Mouse (Mus musculus) midbrain, embryonic 14.5 days (tissue): ENCODE measurements around the gene 9130213A22Rik. TPM values are rescaled to one million over a fixed set of nuclear protein-coding genes. Genes with fewer than 3 reads are reported as not detected.

Experiments used
- ATAC-seq: fragments of 200-750 bp; cut with Nextera tagmentation; 2 replicates; pipeline ENCODE4 v1.8.0; 2017; ENCODE audit warnings: moderate number of reproducible peaks, moderate library complexity; ENCODE audit not compliant: low FRiP score, low TSS enrichment
- DNase-seq: peaks from one replicate; pipeline ENCODE4 v3.0.0-alpha.2; 2015
- H3K27ac ChIP-seq: fragments of 300-500 bp; sonication (generic); replicated peaks from 2 replicates; pipeline ENCODE4 v1.5.1; 2014; ENCODE audit warnings: mild to moderate bottlenecking, low read depth, low read length, moderate library complexity
- H3K27me3 ChIP-seq: fragments of 300-500 bp; sonication (generic); 2 replicates; pipeline ENCODE4 v1.6.1; 2014; ENCODE audit warnings: low read length, control low read depth, mixed read lengths; ENCODE audit not compliant: control insufficient read depth, insufficient read depth
- H3K36me3 ChIP-seq: fragments of 300-500 bp; sonication (generic); 2 replicates; pipeline ENCODE4 v1.6.1; 2014; ENCODE audit warnings: low read length, control low read depth; ENCODE audit not compliant: control insufficient read depth, insufficient read depth
- H3K4me1 ChIP-seq: fragments of 300-500 bp; sonication (generic); 2 replicates; pipeline ENCODE4 v1.6.1; 2014; ENCODE audit warnings: mild to moderate bottlenecking, antibody characterized with exemption, low read length, control low read depth; ENCODE audit not compliant: control insufficient read depth, insufficient read depth
- H3K4me2 ChIP-seq: fragments of 300-500 bp; sonication (generic); 2 replicates; pipeline ENCODE4 v1.6.1; 2014; ENCODE audit warnings: mild to moderate bottlenecking, low read length, moderate library complexity
- H3K4me3 ChIP-seq: fragments of 300-500 bp; sonication (generic); replicated peaks from 2 replicates; pipeline ENCODE4 v1.5.1; 2014; ENCODE audit warnings: low read depth, low read length
- H3K9ac ChIP-seq: fragments of 300-500 bp; sonication (generic); replicated peaks from 2 replicates; pipeline ENCODE4 v1.6.1; 2014; ENCODE audit warnings: mild to moderate bottlenecking, low read length, moderate library complexity
- H3K9me3 ChIP-seq: fragments of 300-500 bp; sonication (generic); 2 replicates; pipeline ENCODE4 v1.6.1; 2016; ENCODE audit warnings: low read length, control low read depth, mixed read lengths; ENCODE audit not compliant: control insufficient read depth
- WGBS: fragments of 180-500 bp; shearing (Covaris S2); extraction: QIAGEN DNeasy Blood & Tissue Kit; methylation state at CpG from one replicate; pipeline ENCODE4 v1.1.7; 2014; 5-methylcytosine and 5-hydroxymethylcytosine counted together
- polyA plus RNA-seq: library from polyadenylated mRNA; unstranded; fragments of >200 nt; fragmentation: Nextera tagmentation; extraction: Ambion mirVana; gene quantifications from 2 replicates; pipeline ENCODE4 v1.2.1, GENCODE M21; 2014

Gene 9130213A22Rik
- polyA plus RNA-seq, 1 experiment from 2014 or later: 0.22 TPM

GRCm38 (mm10) chr11:69121001-69121740, 1.2 kb downstream of the 9130213A22Rik start:
- peak; percentile 56 for DNase-seq
- Histone ChIP-seq H3K4me2 (peak overlapping the region; percentile 74), H3K9ac (peak overlapping the region; percentile 67; the same call in 1 of the 2 replicates), H3K27me3 (peaks cover 4% of the 10 kb centered on the region; the same call in 1 of the 2 replicates), H3K9me3 (no peaks in the 10 kb centered on the region), H3K4me1 (peaks cover 29% of the 10 kb centered on the region), H3K27ac (no peak overlapping the region), H3K36me3 (no peaks in the 10 kb centered on the region), H3K4me3 (peak overlapping the region; percentile 69)
- no peak for ATAC-seq
- WGBS: under 1% methylated on average over 33 of the region's 33 CpGs

- ATAC-seq (no peak), DNase-seq (peak; percentile 38)
- 2% methylated on average over 27 of the region's 27 CpGs for WGBS
- peak within 1 kb of the TSS; percentile 69 for H3K4me3 ChIP-seq
- H3K36me3 ChIP-seq: no peaks in the 10 kb centered on the region
- peak within 1 kb of the TSS; percentile 82 for H3K4me2 ChIP-seq
- H3K9ac ChIP-seq: peak within 1 kb of the TSS; percentile 67; the same call in 1 of the 2 replicates
- peaks cover 4% of the 10 kb centered on the region; the same call in 1 of the 2 replicates for H3K27me3 ChIP-seq
- H3K27ac ChIP-seq: no peak within 1 kb of the TSS
- peaks cover 27% of the 10 kb centered on the region for H3K4me1 ChIP-seq
- no peaks in the 10 kb centered on the region for H3K9me3 ChIP-seq
Measured at GRCm38 (mm10) chr11:69120221-69121000, 2.0 kb downstream of the 9130213A22Rik start, which contains the start of gene Hes7. Gene Hes7 (plus strand): TSS chr11:69120404.

- no peak overlapping the region for H3K27ac ChIP-seq
- no peak for DNase-seq
Measured at GRCm38 (mm10) chr11:69119446-69120155, 2.8 kb downstream of the 9130213A22Rik start.

GRCm38 (mm10) chr11:69118765-69119164, 3.6 kb downstream of the 9130213A22Rik start:
- Histone ChIP-seq H3K36me3 (no peaks in the 10 kb centered on the region), H3K4me2 (peak overlapping the region; percentile 82), H3K9ac (no peak overlapping the region), H3K27me3 (peaks cover 8% of the 10 kb centered on the region; the same call in 1 of the 2 replicates), H3K9me3 (no peaks in the 10 kb centered on the region), H3K4me3 (peak overlapping the region; percentile 67), H3K4me1 (peaks cover 27% of the 10 kb centered on the region), H3K27ac (no peak overlapping the region)
- WGBS: 1% methylated on average over 15 of the region's 15 CpGs
- DNase-seq: peak; percentile 94
- 0 out of 2 replicates have a peak, but pooled peaks have one; percentile 12 for ATAC-seq

More at GRCm38 (mm10) chr11:69119446-69120155, 2.8 kb downstream of the 9130213A22Rik start:
- WGBS: 27% methylated on average over 14 of the region's 14 CpGs
- no peak overlapping the region for H3K9ac ChIP-seq
- H3K9me3 ChIP-seq: no peaks in the 10 kb centered on the region
- peak overlapping the region; percentile 67; the same call in 1 of the 2 replicates for H3K4me3 ChIP-seq
- no peaks in the 10 kb centered on the region for H3K36me3 ChIP-seq
- H3K4me1 ChIP-seq: peaks cover 27% of the 10 kb centered on the region
- peaks cover 8% of the 10 kb centered on the region; the same call in 1 of the 2 replicates for H3K27me3 ChIP-seq
- peak overlapping the region; percentile 82 for H3K4me2 ChIP-seq
- ATAC-seq: no peak

GRCm38 (mm10) chr11:69117737-69118695, 4.4 kb downstream of the 9130213A22Rik start:
- WGBS: under 1% methylated on average over 45 of the region's 45 CpGs
- Histone ChIP-seq H3K27ac (peak overlapping the region; percentile 37), H3K36me3 (no peaks in the 10 kb centered on the region), H3K9ac (peak overlapping the region; percentile 73), H3K4me1 (peaks cover 27% of the 10 kb centered on the region), H3K9me3 (no peaks in the 10 kb centered on the region), H3K27me3 (peaks cover 8% of the 10 kb centered on the region; the same call in 1 of the 2 replicates), H3K4me2 (peak overlapping the region; percentile 82), H3K4me3 (peak overlapping the region; percentile 67)
- DNase-seq (peak; percentile 69), ATAC-seq (no peak)

GRCm38 (mm10) chr11:69116843-69117242, 5.5 kb downstream of the 9130213A22Rik start:
- Histone ChIP-seq H3K4me2 (peak overlapping the region; percentile 82), H3K9me3 (no peaks in the 10 kb centered on the region), H3K4me1 (peaks cover 26% of the 10 kb centered on the region), H3K9ac (no peak overlapping the region), H3K4me3 (peak overlapping the region; percentile 67; the same call in 1 of the 2 replicates), H3K27ac (no peak overlapping the region), H3K36me3 (no peaks in the 10 kb centered on the region), H3K27me3 (peaks cover 8% of the 10 kb centered on the region; the same call in 1 of the 2 replicates)
- DNase-seq (no peak), ATAC-seq (no peak)
- WGBS: 61% methylated on average over 5 of the region's 5 CpGs

- 0 out of 2 replicates have a peak, but pooled peaks cover 4% of the 10 kb centered on the region for H3K27me3 ChIP-seq
- DNase-seq: no peak
Measured at GRCm38 (mm10) chr11:69114621-69115020, 7.8 kb downstream of the 9130213A22Rik start.

More at GRCm38 (mm10) chr11:69114621-69115020, 7.8 kb downstream of the 9130213A22Rik start:
- Histone ChIP-seq H3K36me3 (peaks cover under 1% of the 10 kb centered on the region; the same call in 1 of the 2 replicates), H3K27ac (no peak overlapping the region), H3K4me3 (no peak overlapping the region), H3K9ac (no peak overlapping the region), H3K4me1 (peaks cover 16% of the 10 kb centered on the region), H3K9me3 (no peaks in the 10 kb centered on the region), H3K4me2 (no peak overlapping the region)
- WGBS: 78% methylated on average over 3 of the region's 3 CpGs
- no peak for ATAC-seq
